Mouse (Mus musculus) E14TG2a.4 (cell line): ENCODE results near the gene Sdccag8.

Experiments
- CTCF ChIP-seq: conservative IDR thresholded peaks from 2 replicates; pipeline ENCODE4 v1.5.1; 2014; ENCODE audit warnings: low read length
- NANOG ChIP-seq: IDR thresholded peaks from 2 replicates; pipeline ENCODE4 v1.6.1; 2014; ENCODE audit warnings: borderline replicate concordance, low read length, mixed read lengths
- POU5F1 ChIP-seq: IDR thresholded peaks from 2 replicates; pipeline ENCODE4 v1.6.1; 2014; ENCODE audit warnings: low read length, borderline replicate concordance

GRCm38 (mm10) chr1:177007405-177007804, 192.9 kb downstream of the Sdccag8 start:
- TF ChIP-seq CTCF (no peak), NANOG (no peak), POU5F1 (no peak)
